Mouse (Mus musculus) frontal cortex, postnatal 25 days (tissue): ENCODE measurements around the gene Dydc1.
"Not testable (repeated sequence)": the region's sequence is repeated elsewhere in the genome, so short reads cannot be mapped to it uniquely, and the experiment has no call there.

Source experiments
- DNase-seq, 2 experiments: peaks; one replicate each; pipeline ENCODE4 v3.0.0; 2022; ENCODE audit warnings: low spot score in 2 of 2

The Dydc1 gene

GRCm38 (mm10) chr14:41072229-41072943 lies at the start of gene Dydc1:
Dydc1 (plus strand) TSS chr14:41072911.
- peak; percentile 56 to 76 for DNase-seq

GRCm38 (mm10) chr14:41025087-41025486 lies 47.6 kb upstream of the Dydc1 start:
- no peak for DNase-seq

- DNase-seq = no peak
These were observed 47.0 kb upstream of the Dydc1 start for GRCm38 (mm10) chr14:41025594-41026284.

GRCm38 (mm10) chr14:41029303-41029702 lies 43.4 kb upstream of the Dydc1 start:
- DNase-seq = no peak

- DNase-seq = no peak
These were observed 41.7 kb upstream of the Dydc1 start for GRCm38 (mm10) chr14:41030989-41031513.

GRCm38 (mm10) chr14:41033135-41034110 lies 39.3 kb upstream of the Dydc1 start:
- peak; percentile 68 to 76 for DNase-seq

GRCm38 (mm10) chr14:41035146-41035798 lies 37.4 kb upstream of the Dydc1 start:
- peak in 1 of 2 experiments; percentile 56 for DNase-seq

GRCm38 (mm10) chr14:41047402-41047801 lies 25.3 kb upstream of the Dydc1 start:
- DNase-seq = no peak

- DNase-seq = no peak
These were observed 22.2 kb upstream of the Dydc1 start for GRCm38 (mm10) chr14:41050471-41050870.

- DNase-seq = no peak
These were observed 20.2 kb upstream of the Dydc1 start for GRCm38 (mm10) chr14:41052481-41052880.

- DNase-seq = not testable (repeated sequence)
These were observed 19.5 kb upstream of the Dydc1 start for GRCm38 (mm10) chr14:41053190-41053589.

- DNase-seq = no peak
These were observed 7.5 kb upstream of the Dydc1 start for GRCm38 (mm10) chr14:41065168-41065567.

GRCm38 (mm10) chr14:41066416-41066815 lies 6.3 kb upstream of the Dydc1 start:
- DNase-seq = no peak

GRCm38 (mm10) chr14:41069108-41069507 lies 3.6 kb upstream of the Dydc1 start, which contains the start of gene Dydc2:
Dydc2 (minus strand) TSS chr14:41069208.
- DNase-seq = no peak

GRCm38 (mm10) chr14:41070343-41070742 lies 2.4 kb upstream of the Dydc1 start:
- DNase-seq = no peak

GRCm38 (mm10) chr14:41072944-41073275 lies 199 bp downstream of the Dydc1 start:
- DNase-seq = no peak

GRCm38 (mm10) chr14:41082408-41082807 lies 9.7 kb downstream of the Dydc1 start:
- no peak for DNase-seq

- no peak for DNase-seq
These were observed 14.8 kb downstream of the Dydc1 start for GRCm38 (mm10) chr14:41087509-41087908.

GRCm38 (mm10) chr14:41090777-41091176 lies 18.1 kb downstream of the Dydc1 start:
- no peak for DNase-seq

GRCm38 (mm10) chr14:41094114-41094513 lies 21.4 kb downstream of the Dydc1 start:
- no peak for DNase-seq

- DNase-seq = no peak
These were observed 23.7 kb downstream of the Dydc1 start for GRCm38 (mm10) chr14:41096296-41096860.
